Mouse (Mus musculus) erythroblast, embryonic 14.5 days (primary cell): ENCODE measurements around the gene Nrsn2.

Experiments used
- GATA1 ChIP-seq: IDR thresholded peaks from 2 replicates; pipeline ENCODE4 v1.6.1; 2012; ENCODE audit warnings: low read length, inconsistent platforms, mixed read lengths
- TAL1 ChIP-seq: IDR thresholded peaks from 3 replicates; pipeline ENCODE4 v1.6.1; 2012; ENCODE audit warnings: low read length, inconsistent platforms, mixed read lengths

GRCm38 (mm10) chr2:152323971-152324370, 52.5 kb downstream of the Nrsn2 start:
- TF ChIP-seq GATA1, result no peak
- TF ChIP-seq TAL1, result no peak
